Mouse (Mus musculus) megakaryocyte, adult 5-6 weeks (primary cell): ENCODE results near the gene Smox. TPM values are rescaled to one million over a fixed set of nuclear protein-coding genes. Genes with fewer than 3 reads are reported as not detected.

Experiments
- ATAC-seq: 2 replicates; pipeline ENCODE4 v1.8.0; 2016; ENCODE audit warnings: mild to moderate bottlenecking, inconsistent platforms; ENCODE audit not compliant: poor library complexity, severe bottlenecking
- total RNA-seq, 2 experiments: library from RNA; stranded (forward) in 1 of 2; stranded (reverse) in 1 of 2; fragments of 153-499, 151-499 nt in 1 of 2; fragments of 221-1000, 200-1000 nt in 1 of 2; gene quantifications; 2 replicates each; pipeline versions ENCODE4 v1.2.3 to v1.2.4; 2015 to 2017

The Smox gene
- total RNA-seq, 2 experiments from 2014 or later: 16.1 to 17.4 TPM

DNA sequence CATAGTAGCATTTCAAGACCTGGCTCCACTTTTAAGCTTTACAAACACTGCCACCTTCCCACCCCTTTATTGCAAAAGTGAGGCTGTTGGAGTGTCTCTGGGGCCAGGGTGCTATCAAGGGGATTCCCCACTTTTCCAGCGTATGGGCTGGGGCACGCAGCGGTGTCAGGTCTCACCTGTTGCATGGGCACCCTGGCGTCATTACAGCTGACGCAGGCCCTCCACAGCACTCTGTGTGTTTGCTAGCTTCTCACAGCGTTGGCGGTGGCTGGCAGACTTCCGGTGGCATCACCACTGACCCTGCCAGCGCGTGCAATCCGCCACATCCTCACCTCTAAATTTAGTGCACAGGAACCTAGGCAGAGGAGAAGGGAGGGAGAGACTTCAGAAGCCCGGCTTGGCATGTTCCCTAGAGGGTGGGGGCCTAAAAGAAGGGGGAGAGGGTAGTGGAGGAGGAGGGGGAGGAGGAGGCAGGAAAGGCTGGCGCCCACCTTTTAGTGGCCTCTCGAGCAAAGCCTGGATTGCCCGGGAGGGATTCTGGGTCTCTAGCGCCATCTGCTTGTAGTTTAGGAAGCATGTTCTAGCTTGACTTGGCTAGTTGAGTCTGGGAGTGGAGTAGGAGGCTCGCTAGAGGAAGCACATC, 18.5 kb downstream of the Smox start:
- ATAC-seq: peak; percentile 89

- no peak for ATAC-seq
Observed at GRCm38 (mm10) chr2:131510531-131510930, 19.2 kb downstream of the Smox start.

- no peak for ATAC-seq
Observed at GRCm38 (mm10) chr2:131513477-131513876, 22.2 kb downstream of the Smox start.

DNA sequence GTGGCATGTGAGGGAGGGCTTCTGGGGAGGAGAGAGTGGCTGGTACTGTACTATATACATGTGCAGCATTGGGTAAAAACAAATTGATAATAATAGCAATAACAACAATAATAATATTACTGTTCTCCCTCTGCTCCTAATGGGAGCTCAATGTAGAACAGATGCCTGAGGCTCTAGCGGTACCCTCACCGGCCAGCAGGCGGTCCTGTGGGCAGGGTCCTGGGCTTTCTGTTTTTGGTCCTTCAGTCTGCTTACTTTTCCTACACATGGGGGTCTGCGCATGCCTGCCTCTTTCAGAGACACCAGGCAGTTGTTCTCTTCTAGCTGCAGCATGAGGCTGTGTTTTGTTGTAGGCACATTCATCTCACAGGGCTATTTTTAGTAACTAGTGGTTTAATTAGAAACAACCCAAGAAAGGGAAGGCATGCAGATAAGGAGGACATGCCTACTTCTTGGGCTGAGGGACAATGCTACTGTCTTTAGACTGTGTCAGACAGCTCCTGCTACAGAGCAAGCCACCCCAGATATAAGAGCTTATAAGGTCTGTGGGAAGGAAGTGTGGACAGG, 22.8 kb downstream of the Smox start:
- ATAC-seq: no peak

GRCm38 (mm10) chr2:131517550-131517949, 26.3 kb downstream of the Smox start:
- ATAC-seq: peak; percentile 38; the same call in 1 of the 2 replicates

- ATAC-seq: peak; percentile 25; the same call in 1 of the 2 replicates
Observed at GRCm38 (mm10) chr2:131518790-131519189, 27.5 kb downstream of the Smox start.

DNA sequence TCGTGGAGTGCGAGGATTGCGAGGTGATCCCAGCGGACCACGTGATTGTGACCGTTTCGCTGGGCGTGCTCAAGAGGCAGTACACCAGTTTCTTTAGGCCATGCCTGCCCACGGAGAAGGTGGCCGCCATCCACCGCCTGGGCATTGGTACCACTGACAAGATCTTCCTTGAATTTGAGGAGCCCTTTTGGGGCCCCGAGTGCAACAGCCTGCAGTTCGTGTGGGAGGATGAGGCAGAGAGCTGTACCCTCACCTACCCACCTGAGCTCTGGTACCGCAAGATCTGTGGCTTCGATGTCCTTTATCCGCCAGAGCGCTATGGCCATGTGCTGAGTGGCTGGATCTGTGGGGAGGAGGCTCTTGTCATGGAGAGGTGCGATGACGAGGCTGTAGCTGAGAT, 29.4 kb downstream of the Smox start:
- no peak for ATAC-seq

DNA sequence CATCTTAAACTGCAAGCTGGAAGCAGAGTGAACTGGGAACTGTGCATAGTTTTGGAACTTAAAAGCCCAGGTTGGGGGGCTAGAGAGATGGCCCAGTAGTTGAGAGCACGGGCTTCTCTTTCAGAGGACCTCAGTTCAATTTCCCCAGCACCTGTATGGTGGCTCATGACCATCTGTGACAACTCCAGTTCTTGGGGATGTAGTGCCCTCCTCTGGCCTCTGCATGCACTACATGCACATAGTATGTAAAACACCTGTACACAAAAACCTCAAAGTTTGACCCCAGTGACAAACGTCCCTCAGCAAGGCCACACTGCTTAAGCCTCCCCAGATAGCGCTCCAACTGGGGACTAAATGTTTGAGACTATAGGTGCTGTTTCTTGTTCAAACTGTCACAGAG, 35.8 kb downstream of the Smox start:
- peak; percentile 45 for ATAC-seq

DNA sequence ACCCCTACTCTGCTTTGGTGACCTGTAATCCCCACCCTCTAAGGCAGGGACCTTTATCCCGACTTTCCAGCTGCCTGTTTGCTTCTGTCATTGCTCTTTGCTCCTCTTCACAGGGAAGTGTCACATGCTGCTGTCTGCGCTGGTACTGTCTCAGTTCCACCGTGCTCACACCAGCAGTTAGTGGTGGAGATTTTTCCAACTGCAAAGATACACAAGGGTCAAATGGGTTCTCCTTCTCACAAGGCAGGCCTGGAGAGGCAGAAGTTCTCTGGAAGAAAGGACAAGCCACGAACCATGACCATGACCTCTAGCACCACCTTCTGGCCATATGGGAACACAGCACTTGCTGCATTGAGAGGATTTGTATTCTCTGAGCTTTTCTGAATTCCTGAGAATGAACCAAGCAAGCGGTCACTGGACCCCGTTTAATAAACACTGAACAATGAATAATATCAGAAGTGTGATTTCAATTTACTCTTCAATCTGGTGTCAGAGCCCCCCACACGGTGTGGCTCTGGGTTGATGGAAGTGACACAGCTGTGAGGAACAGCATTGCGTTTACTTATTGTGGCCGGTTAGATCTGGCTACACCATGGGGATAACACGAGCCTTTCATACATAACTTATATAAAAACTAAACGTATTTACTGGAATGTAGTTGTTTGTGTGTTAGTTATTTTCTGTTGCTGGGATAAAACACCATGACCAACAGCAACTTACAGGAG, 38.8 kb downstream of the Smox start:
- ATAC-seq: peak; percentile 78

DNA sequence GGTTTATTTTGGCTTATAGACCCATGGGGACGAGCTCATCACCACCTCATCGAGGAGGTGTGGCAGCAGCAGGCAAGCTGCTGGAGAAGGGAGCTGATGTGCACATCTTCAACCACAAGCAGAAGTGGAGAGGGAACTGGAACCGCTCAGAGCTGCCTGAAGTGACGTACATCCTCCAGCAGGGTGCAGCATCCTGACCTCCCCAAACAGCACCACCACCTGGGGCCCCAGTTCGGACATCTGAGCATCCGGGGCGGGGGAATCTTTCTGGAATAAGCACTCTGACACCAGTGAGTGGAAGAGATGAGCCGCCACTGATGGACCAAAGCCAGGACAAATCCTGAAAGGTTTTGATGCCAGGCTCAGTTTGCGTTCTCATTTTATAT, 39.3 kb downstream of the Smox start:
- ATAC-seq: peak; percentile 95

GRCm38 (mm10) chr2:131531271-131531670, 40.0 kb downstream of the Smox start:
- no peak for ATAC-seq

- no peak for ATAC-seq
Observed at GRCm38 (mm10) chr2:131535168-131535567, 43.9 kb downstream of the Smox start.

- no peak for ATAC-seq
Observed at GRCm38 (mm10) chr2:131538341-131538740, 47.0 kb downstream of the Smox start.

- ATAC-seq: no peak
Observed at GRCm38 (mm10) chr2:131539780-131540179, 48.5 kb downstream of the Smox start.

DNA sequence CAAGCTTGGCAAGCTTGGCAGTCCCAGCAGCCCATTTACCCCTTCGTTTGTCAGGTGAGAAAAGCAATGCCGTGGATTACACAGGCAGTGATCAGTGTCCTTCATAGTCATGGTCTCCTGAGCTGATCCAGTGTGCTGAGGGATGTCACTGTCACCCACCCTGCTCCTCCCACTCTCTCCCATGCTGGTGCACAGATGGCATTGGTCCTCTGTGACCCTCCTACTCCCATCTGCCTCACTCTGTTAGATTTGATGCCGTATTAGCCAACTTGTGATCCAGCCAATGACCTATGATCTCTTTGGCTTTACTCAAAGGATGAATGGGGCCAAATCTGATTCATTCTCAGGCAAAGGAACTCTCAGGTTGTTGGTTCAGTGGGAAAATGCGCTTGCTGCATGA, 50.4 kb downstream of the Smox start:
- ATAC-seq: no peak

DNA sequence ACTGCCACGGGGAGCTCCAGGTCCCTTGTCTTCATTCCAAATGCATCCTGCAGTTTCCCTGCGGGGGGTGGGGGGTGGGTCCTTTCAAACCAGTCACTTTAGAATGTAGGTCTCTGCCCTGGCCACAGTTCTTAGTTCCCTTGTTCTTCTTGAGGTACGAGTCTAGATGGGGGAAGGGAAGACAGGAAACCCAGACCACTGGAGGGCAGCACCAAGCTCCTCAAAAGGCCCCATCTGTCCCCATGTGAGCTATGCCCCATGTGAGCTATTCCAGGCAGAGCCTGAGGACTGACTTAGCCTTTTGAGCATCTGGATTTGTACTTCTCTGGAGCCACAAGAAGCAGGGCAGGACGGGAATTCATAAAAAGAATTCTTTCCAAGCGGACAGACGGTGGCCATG, 51.2 kb downstream of the Smox start:
- ATAC-seq: no peak

DNA sequence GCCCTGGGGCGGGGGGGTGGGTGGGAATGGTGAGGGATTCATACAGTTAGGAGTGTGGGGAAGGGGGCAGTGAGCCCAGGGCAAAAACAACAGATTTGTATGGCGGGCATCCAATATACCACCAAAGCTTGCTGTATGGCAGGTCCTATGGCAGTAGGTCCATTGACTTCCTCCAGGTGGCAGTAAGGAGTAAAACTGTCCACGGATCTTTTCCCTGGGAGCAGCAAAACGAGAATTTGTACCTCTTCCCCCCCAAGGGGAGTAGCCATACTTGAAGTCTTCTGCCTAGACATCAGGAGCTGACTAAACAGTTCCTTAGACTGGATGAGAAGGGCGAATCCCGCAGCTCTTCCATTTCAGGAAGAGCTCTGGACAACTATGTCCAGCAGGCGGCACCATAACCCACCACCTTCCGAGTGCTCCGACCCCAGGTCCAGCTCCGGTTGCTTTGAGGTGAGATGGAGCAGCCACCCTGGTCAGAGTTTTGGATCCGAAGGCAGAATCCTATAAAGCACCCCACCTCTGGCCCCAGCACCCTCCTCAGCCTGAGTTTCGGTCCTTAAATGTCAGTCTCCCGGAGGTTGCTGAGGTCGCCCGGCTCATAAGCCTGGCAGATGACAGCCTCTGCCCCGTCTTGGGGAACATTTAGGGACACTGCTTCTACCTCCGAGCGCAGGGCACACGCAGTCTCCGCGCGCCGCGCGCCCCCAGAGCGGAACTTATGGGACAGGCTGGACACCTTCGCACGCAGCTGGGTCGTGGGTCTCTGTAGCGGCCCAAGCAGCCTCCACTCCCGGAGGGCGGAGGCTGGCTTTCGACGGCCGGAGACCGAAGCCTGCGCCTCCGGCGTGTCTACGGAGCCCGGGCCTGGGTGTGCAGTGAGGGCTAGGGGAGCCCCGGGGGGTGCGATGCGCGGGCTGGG, 54.4 kb downstream of the Smox start:
- ATAC-seq: peak; percentile 82

GRCm38 (mm10) chr2:131546308-131546700, 55.0 kb downstream of the Smox start:
- ATAC-seq: no peak

DNA sequence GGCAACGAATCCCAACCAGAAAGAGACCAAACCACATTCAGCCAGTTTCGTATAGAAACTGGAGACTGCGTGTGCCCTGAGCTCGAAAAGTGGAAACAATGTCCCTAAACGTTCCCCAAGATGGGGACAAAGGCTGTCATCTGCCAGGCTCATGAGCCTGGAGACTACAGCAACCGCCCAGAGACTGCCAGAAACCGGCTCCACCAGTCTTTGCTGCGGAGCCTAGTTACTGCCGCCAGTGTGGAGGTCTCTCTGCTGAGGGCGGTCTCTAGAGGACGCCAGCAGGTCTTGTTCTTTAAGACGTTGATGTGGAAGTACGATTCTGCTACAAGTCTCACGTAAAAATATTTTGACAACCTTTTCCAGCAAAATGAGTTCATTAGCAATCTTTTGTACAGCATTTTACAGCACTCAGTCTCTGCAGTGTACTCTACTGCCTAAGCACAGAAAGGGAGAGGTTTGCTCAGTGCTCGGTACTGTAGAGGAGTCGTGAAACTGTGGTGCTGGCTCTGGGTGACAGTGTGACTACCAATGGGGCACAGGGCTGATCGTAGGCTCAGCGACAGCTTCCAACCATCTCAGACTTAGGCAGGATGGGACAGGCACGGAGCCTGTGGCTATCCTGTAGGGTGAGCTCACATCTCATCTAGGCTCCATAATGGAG, 55.6 kb downstream of the Smox start:
- ATAC-seq: no peak

DNA sequence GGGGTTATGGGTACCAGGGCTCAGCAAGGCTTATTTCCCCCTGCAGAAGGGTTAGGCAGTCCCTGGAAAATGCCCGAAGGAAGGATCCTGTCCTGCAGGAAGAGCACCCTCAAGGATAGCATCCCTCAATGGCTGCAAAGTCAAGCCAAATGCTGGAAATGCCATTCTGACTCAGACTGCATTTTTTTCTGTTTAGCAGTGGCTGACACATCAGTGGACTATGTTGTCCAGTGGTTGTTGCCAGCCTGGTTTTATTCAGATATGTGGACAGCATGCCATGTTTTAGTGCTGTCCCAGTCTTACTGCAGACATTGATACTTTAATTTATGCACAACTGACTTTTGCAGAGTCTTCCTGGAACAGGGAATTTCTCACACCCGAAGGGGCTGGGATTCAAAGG, 57.0 kb downstream of the Smox start:
- ATAC-seq: no peak

GRCm38 (mm10) chr2:131549090-131549489, 57.8 kb downstream of the Smox start:
- no peak for ATAC-seq
